Mouse (Mus musculus) left cerebral cortex, adult 9 months (tissue): ENCODE measurements at regions not wholly inside any gene's neighbourhood (a gene's known extent, or its start where the extent isn't known, plus 50 kb on each side); places are given as distances from the start of the nearest gene placed in this dataset.

Experiments
- DNase-seq, 2 experiments: peaks; one replicate each; pipeline ENCODE4 v3.0.0; 2022; ENCODE audit warnings: low spot score in 2 of 2

- no peak for DNase-seq
Observed at GRCm38 (mm10) chr11:110889354-110890151, 78.3 kb upstream of the Kcnj16 start.

GRCm38 (mm10) chr11:110890411-110890810, 77.4 kb upstream of the Kcnj16 start:
- no peak for DNase-seq

DNA sequence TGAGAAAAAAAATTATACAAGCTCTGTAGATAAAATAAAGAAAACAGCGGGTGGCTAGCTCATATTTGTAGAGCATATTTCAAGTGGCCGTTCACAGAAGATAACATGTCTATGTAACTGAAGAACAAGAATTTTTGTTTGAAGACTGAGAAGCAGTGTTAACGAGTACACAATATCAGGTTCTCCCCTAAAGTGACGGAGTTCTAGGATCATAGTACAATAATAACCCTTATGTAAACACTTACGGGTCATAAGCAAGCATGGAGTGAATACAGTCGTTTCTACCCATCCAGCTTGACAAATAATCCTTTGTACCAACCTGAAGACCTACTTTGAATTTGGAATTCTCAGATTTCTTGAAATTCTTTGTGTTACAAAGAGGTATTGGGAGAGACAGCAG, 64.9 kb upstream of the Kcnj16 start:
- DNase-seq = no peak
